Mouse (Mus musculus) A20 (cell line): ENCODE results near the gene Plcd4.
"Not testable (repeated sequence)": the region's sequence is repeated elsewhere in the genome, so short reads cannot be mapped to it uniquely, and the experiment has no call there.

Experiments
- DNase-seq: peaks from one replicate; pipeline ENCODE4 v3.0.0-alpha.2; 2011; ENCODE audit warnings: low read depth, low spot score

The Plcd4 gene

GRCm38 (mm10) chr1:74542451-74542961 lies at the start of gene Plcd4:
Gene Plcd4, plus strand, starts transcription at chr1:74542888.
- no peak for DNase-seq

DNA sequence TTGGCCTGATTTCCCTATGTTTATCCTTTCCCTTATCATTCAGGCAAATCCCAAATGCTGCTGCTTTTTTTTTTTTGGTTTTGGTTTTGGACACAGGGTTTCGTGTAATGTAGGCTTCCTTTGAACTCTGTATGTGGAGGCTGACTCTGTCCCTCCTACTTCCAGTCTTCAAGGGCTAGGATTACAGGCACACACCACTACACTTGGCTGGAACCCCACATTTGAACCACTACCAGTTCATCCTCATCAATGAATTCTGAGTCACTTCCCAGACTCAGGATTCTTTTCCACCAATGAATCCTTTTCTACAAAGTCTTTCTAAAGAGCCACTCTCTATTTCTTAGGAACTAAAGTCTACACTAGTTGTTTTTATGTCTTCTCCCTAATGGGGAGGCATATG lies 41.6 kb upstream of the Plcd4 start:
- DNase-seq: no peak

DNA sequence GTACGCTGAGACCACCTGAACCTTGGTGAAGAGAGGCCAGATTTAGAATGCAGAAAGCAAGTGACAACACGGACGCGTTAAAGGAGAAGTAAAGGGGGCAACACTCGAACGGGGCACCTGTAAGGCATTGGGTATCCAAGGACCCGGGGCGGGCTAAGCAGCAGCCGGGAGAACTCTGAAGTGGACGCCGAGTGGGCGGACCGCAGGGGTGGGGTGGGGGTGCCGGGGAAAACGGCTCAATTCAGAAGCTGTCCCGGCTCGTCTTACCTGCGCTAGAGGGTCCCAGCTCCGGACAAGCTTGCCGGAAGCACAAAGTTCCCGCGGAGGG lies 37.3 kb upstream of the Plcd4 start:
- DNase-seq: no peak

DNA sequence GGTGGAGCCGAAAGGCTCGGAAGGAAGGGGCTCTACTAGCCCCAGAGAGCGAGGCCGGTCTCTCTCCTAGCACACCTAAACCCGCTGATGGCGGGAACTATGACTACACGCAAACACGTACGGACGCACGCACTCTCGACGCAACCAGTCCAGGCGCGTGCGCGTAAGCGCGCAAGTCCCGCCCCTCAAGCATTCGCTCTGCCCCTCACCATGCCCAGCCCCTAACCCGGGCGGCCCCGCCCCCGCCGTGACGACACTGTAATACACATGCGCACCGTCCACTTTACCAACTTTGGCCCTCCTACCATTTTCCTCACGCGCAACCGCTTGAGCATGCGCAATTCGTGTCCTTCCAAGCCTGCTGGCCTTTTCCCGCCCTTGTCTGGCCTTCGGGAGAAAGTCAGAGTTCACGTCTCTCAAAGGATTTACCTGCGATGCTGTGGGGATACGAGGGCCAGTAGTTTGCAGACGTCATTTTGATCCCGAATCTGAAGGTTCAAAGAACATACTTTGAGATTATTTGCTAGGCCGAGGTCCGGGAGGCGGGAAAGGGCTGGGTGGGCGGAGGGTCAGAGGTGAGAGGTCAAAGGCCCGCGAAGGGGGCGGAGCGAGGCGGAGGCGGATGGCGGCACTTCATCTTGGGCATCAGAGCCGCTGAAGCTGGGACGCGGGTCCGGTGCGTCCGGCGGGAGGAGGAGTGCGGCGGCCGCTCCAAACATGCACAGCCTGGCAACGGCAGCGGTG lies 36.8 kb upstream of the Plcd4 start, which contains the start of gene Cnot9:
Gene Cnot9 (plus strand): TSS at position 338 of the 744 bp plus-strand sequence.
- DNase-seq: peak; percentile 100

DNA sequence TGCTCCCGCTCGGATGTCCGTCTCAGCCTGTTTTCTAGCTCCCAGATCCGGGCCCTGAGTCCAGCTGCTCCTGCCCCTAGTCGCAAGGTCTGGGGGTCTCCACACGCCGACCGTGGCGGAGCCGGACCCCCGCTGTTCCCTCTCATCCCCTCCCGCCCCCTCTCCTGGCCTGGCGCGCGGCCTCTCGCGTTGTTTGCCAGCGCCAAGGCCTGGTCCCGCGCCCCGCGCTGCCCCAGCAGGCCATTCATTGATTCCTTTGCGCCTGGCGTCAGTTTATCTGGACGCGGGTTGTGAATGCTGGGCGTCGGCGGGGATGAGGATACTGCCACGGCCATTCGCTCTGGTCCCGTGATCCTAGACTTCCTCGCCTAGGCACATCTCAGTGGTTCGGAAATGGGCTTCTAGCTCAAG lies 36.2 kb upstream of the Plcd4 start:
- DNase-seq: peak; percentile 73

- peak; percentile 21 for DNase-seq
These were observed 34.9 kb upstream of the Plcd4 start for GRCm38 (mm10) chr1:74507780-74508179.

GRCm38 (mm10) chr1:74511306-74511705 lies 31.4 kb upstream of the Plcd4 start:
- DNase-seq: no peak

DNA sequence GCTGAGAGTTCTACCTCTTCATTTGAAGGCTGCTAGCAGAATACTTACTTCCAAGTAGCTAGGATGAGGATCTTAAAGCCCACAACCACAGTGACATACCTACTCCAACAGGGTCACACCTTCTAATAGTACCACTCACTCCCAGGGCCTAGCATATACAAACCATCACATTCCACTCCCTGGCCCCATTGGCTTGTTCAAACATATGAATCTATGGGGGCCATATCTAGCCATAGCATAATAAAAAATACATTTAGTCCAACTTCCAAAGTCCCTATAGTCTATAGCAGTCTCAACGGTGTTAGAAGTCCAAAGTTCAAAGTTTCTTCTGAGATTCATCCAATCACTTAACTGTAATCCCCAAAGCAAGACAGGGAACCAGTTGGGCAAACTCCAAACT lies 29.7 kb upstream of the Plcd4 start:
- not testable (repeated sequence) for DNase-seq

DNA sequence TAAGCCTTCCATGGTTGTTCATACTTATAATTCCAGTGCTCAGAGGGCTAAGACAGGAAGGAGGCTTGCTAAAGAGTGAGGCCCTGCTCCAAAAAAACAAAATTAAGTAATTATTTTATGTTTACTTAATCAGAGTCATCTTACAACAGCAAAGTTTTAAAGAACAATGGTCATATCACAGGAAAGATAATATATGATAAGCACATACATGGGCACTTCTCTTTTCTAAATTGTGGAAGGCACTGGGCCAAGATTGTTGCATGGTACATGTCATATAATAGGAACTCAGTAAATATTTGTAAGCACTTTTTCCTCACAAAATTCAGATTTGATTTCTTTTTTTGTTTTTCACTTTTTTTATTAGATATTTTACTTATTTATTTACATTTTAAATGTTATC lies 22.8 kb upstream of the Plcd4 start:
- DNase-seq: no peak

GRCm38 (mm10) chr1:74524746-74525145 lies 17.9 kb upstream of the Plcd4 start:
- DNase-seq: no peak

DNA sequence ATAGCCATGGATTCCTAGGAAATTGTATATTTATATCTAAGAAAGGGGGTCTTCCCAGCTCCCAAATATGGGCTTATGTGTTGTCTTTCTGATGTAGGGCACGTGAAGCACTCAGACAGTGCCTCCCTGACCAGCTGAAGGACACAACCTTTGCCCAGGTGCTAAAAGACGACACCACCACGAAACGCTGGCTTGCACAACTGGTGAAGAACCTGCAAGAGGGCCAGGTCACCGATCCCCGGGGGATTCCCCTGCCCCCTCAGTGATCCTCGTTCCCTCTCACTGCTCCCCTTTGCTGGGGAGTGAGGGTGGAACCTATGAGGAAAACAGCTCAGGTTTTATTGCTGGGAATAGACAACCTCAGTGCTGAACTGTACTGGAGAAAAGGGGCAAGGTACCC lies 14.1 kb upstream of the Plcd4 start:
- DNase-seq: no peak

GRCm38 (mm10) chr1:74538650-74539049 lies 4.0 kb upstream of the Plcd4 start:
- DNase-seq: no peak

GRCm38 (mm10) chr1:74544184-74544583 lies 1.5 kb downstream of the Plcd4 start, which contains the start of gene Usp37:
Gene Usp37, minus strand, starts transcription at chr1:74544284.
- DNase-seq: no peak

DNA sequence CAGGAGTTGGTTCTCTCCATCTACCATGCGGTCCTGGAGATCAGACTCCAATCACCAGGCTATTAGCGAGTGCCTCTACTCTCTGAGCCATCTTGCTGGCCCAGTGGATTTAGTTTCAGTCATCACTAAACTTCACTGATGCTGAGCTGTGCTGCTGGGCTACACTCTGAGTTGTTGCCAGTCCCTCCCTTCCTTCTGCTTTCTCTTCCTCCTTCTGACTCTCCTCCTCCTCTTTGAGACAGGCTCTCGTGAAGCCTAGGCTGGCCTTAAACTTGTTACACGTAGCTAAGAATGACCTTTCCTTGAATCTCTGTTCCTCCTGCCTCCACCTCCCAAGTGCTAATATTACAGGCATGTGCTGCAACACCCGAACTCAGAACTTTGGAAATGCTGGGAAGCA lies 16.4 kb downstream of the Plcd4 start:
- peak; percentile 34 for DNase-seq

GRCm38 (mm10) chr1:74565834-74566233 lies 23.1 kb downstream of the Plcd4 start:
- DNase-seq: no peak

GRCm38 (mm10) chr1:74569739-74570719 lies 27.3 kb downstream of the Plcd4 start:
- no peak for DNase-seq

DNA sequence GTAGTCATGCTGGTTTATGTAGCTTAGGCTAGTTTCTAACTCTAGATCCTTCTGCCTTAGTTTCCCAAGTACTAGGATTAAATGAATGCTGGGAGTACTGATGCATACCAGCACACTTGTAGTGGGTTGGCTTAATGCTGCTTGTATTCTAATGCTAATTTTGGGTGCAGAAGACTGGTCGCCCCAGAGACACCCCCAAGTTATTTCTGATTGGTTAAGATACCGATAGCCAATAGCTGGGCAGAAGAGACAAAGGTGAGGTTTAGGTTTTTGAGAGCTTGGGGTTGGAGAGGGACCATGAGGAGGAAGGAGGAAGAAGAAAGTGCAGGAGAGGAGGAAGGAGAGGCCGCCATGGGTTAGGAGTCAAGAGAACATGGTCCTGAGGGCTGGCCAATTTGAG lies 39.9 kb downstream of the Plcd4 start:
- no peak for DNase-seq

DNA sequence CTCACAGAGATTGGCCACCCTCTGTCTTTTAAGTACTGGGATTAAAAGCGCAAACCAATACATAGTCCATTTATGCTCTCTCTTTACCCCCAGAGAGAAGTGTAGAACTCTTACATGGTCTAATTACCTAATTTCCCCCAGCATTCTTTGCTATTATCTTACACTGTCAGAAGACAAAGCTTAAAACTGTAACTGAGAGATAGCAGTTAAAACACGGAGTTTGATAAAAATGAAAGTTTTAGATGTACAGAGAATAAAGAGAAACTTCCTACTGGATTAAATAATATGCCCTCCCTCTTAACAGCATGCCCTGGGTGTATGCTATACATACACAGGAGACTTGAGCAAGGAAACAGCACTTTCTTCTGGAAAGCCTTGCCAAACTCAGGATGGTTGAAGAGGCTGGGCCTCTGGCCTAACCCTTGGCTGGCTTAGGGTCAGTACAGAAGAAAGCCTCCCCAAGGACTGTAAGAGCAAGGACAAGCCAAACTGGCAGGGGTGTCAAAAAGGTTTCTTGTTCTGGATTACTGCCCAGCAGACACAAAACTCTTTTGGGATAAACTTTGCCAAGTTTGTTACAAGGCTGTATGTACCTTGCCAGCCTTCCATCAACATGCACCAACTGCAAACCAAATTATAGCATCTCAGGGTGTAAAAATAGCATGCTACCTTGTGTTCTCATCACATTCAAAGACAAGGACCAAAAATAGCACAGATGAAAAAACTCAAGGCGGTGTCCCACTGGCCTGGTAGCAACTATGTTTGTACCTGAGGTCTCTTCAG lies 42.1 kb downstream of the Plcd4 start:
- no peak for DNase-seq

DNA sequence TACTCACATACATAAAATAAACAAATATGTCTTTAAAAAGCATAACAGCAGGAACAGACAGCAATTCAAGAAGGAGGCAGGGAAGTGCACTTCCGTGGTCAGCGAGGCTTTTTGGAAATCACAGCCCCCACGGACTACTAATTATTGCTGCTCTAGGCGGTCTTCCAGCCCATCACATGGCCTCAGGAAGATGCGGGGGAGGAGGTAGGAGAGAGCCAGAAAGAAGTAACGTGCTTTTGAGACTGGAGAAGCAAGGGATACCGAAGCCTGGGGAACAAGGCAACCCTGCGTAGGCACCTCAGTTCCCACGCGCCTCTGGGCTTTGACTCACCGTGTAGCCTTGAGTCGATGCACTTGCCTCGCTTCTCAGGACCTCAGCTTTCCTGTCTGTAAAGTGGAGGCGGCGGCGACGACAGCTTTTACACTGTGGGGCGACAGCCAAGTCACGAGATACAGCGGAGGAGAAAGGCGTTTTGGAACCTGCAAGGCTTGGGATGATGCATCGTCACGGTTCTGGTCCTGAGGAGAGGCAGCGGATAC lies 44.6 kb downstream of the Plcd4 start:
- no peak for DNase-seq

DNA sequence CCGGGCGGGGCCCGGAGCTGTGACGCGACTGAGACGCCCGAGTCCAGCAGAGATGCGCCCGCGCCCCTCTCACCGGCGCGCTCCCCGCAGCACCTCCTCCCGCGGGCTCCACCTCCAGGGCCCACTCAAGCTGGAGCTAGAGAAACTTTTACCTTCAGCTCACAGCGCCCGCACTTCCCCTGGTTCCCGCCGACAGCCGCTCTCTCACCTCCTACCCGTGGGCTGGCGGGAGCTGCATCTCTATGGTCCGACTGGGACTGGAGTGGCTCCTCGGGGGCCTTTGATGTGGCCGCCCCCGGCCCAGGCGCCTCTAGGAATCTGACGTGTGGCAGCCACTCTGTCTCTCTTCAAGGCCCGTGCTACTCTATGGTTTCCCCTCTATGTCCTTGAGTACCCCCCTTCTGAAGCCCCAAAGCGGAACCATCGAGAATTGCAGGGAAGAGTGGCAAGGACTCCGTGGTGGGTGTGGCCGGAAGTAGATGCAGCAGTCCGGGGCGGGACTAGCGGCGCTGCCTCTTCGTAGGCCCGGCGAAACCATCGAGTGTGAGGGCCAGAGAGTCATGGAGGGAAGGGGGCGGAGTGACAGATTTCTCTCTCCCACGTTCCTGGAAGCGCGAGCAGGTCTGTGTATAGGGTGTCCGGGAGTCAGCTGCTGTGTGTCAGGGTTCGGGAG lies 45.2 kb downstream of the Plcd4 start, which contains the start of the genes Zfp142 and Bcs1l:
Gene Zfp142 (minus strand): TSS at position 474 of the 673 bp plus-strand sequence.
Gene Bcs1l (plus strand): TSS at position 517 of the 673 bp plus-strand sequence.
- DNase-seq: peak; percentile 98

GRCm38 (mm10) chr1:74594434-74594833 lies 51.7 kb downstream of the Plcd4 start:
- no peak for DNase-seq
